Comparison of ENCODE assay signal across 8 mouse cellular contexts in the genomic region with DNA sequence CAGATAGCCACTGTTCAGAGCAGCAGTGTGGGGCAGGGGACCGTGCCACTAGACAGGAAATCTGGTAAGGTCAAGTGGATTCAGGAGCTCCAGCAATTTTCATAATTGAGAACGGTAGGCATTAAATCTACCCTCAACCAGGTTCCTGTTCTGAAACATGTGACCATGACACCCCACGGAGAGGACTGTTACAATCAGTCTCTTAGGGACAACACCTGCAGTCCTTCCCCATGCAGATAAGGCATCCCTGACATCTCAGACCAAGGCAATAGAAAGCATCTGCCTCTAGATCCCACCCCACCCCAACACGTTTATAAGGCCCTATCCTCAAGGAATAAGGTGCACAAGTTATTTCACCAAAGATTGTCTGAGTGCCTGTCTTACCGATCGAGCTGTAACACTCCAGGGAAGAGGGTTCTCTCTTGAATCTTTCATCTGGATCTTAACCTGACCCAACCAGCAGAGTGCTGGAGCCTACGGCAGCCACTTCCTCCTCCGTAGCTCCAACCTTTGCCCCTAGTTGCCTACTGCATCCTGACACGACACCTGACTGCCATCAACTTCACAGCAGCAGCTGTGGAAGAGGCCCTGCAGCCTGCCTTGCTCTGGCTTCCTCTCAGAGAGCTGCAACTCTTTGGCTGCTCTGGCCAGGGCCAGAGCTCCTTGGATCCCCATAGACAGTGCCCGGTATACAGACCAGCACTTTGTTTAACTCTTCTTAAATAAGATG. TPM values are rescaled to one million over a fixed set of nuclear protein-coding genes. Genes with fewer than 3 reads are reported as not detected.
DNase-seq lines count a peak whose midpoint lies in the region; ATAC-seq lines count a peak whose summit lies in the region.

No protein-coding gene starts in this region.

- peak overlapping the region; percentile 65; the same call in 1 of the 2 replicates for H3K27ac ChIP-seq in heart, embryonic 10.5 days
- peak overlapping the region; percentile 77 for H3K27ac ChIP-seq in embryonic facial prominence, embryonic 10.5 days (replicated peaks)
- H3K27ac ChIP-seq in limb, embryonic 11.5 days (replicated peaks; ENCODE audit: low read depth, low read length) = peak overlapping the region; percentile 39
- H3K27ac ChIP-seq in neural tube, embryonic 14.5 days (ENCODE audit: low read depth, low read length) = peak overlapping the region; percentile 83

- H3K4me3 ChIP-seq in heart, embryonic 10.5 days = no peak overlapping the region
- no peak overlapping the region for H3K4me3 ChIP-seq in embryonic facial prominence, embryonic 10.5 days
- no peak overlapping the region for H3K4me3 ChIP-seq in limb, embryonic 11.5 days (ENCODE audit: low read depth, low read length)
- no peak overlapping the region for H3K4me3 ChIP-seq in neural tube, embryonic 14.5 days (ENCODE audit: low read depth, low read length)

- ATAC-seq in limb, embryonic 11.5 days (ENCODE audit: insufficient number of reproducible peaks, low FRiP score, low TSS enrichment, low read depth) = no peak
- ATAC-seq in neural tube, embryonic 14.5 days (ENCODE audit: low read depth) = no peak

- no peak overlapping the region; the same call in 1 of the 2 replicates for H3K9ac ChIP-seq in limb, embryonic 11.5 days (ENCODE audit: low read length)
- H3K9ac ChIP-seq in neural tube, embryonic 14.5 days (replicated peaks; ENCODE audit: low read depth, low read length) = no peak overlapping the region

- peaks cover 22% of the 10 kb centered on the region for H3K4me1 ChIP-seq in heart, embryonic 10.5 days
- H3K4me1 ChIP-seq in embryonic facial prominence, embryonic 10.5 days = peaks cover 31% of the 10 kb centered on the region
- H3K4me1 ChIP-seq in limb, embryonic 11.5 days (ENCODE audit: control insufficient read depth, insufficient read depth, low read length) = peaks cover 15% of the 10 kb centered on the region
- H3K4me1 ChIP-seq in neural tube, embryonic 14.5 days (ENCODE audit: control insufficient read depth, insufficient read depth, low read length) = peaks cover 22% of the 10 kb centered on the region

- H3K36me3 ChIP-seq in heart, embryonic 10.5 days = no peaks in the 10 kb centered on the region
- H3K36me3 ChIP-seq in embryonic facial prominence, embryonic 10.5 days (replicated peaks) = no peaks in the 10 kb centered on the region
- H3K36me3 ChIP-seq in limb, embryonic 11.5 days (ENCODE audit: control insufficient read depth, insufficient read depth, low read length) = no peaks in the 10 kb centered on the region
- H3K36me3 ChIP-seq in neural tube, embryonic 14.5 days (ENCODE audit: control insufficient read depth, insufficient read depth, low read length) = no peaks in the 10 kb centered on the region

- no peak for DNase-seq in heart, embryonic 10.5 days (ENCODE audit: low spot score)
- no peak for DNase-seq in heart, postnatal 10 days
- DNase-seq in embryonic facial prominence, embryonic 10.5 days (ENCODE audit: low spot score) = no peak
- DNase-seq in limb, embryonic 11.5 days (ENCODE audit: low spot score) = no peak
- DNase-seq in adrenal gland, postnatal 14 days = no peak
- DNase-seq in right cerebral cortex, postnatal 25 days = no peak
- DNase-seq in right cerebral cortex, adult 18-20 months = no peak

- H3K9me3 ChIP-seq in heart, embryonic 10.5 days = no peaks in the 10 kb centered on the region
- H3K9me3 ChIP-seq in embryonic facial prominence, embryonic 10.5 days = 0 out of 2 replicates have a peak, but pooled peaks cover 6% of the 10 kb centered on the region
- H3K9me3 ChIP-seq in limb, embryonic 11.5 days (ENCODE audit: control insufficient read depth, low read length) = no peaks in the 10 kb centered on the region
- H3K9me3 ChIP-seq in neural tube, embryonic 14.5 days (ENCODE audit: control insufficient read depth, low read length) = no peaks in the 10 kb centered on the region

- no peaks in the 10 kb centered on the region for H3K27me3 ChIP-seq in heart, embryonic 10.5 days (ENCODE audit: insufficient read depth, poor library complexity, severe bottlenecking)
- no peaks in the 10 kb centered on the region for H3K27me3 ChIP-seq in embryonic facial prominence, embryonic 10.5 days (replicated peaks; ENCODE audit: low read depth, poor library complexity, severe bottlenecking)
- H3K27me3 ChIP-seq in limb, embryonic 11.5 days (ENCODE audit: control insufficient read depth, insufficient read depth, low read length) = no peaks in the 10 kb centered on the region
- no peaks in the 10 kb centered on the region for H3K27me3 ChIP-seq in neural tube, embryonic 14.5 days (ENCODE audit: control insufficient read depth, insufficient read depth, low read length)

- 63% methylated on average over 10 of the region's 10 CpGs for WGBS in heart, embryonic 10.5 days
- WGBS in embryonic facial prominence, embryonic 10.5 days = 73% methylated on average over 10 of the region's 10 CpGs
- WGBS in limb, embryonic 11.5 days = 67% methylated on average over 10 of the region's 10 CpGs
- 73% methylated on average over 10 of the region's 10 CpGs for WGBS in neural tube, embryonic 14.5 days

- no peak overlapping the region for H3K4me2 ChIP-seq in limb, embryonic 11.5 days (ENCODE audit: low read depth, severe bottlenecking)
- H3K4me2 ChIP-seq in neural tube, embryonic 14.5 days (ENCODE audit: low read depth, low read length) = no peak overlapping the region

- intact Hi-C loops in heart, postnatal 10 days (cut with DNase I) = no loop called here

RNA-seq across cellular contexts. Expression of gene Tom1l2, which starts 50.2 kb away (rescaled TPM):
- 19.3 and 28.4 TPM in 2 replicates for polyA plus RNA-seq in heart, embryonic 10.5 days (2016; fragmentation: Nextera tagmentation; extraction: Ambion mirVana)
- 100 to 1,000 TPM in 1 of 2 experiments, 10 to 100 TPM in 1; 97.3 to 100 TPM for total RNA-seq in heart, postnatal 10 days (2021)
- 20.4 and 21.0 TPM in 2 replicates for polyA plus RNA-seq in embryonic facial prominence, embryonic 10.5 days (2016; fragmentation: Nextera tagmentation; extraction: Ambion mirVana)
- polyA plus RNA-seq in limb, embryonic 11.5 days (2014; fragmentation: Nextera tagmentation; extraction: Ambion mirVana) = 10.6 and 12.2 TPM in 2 replicates
- polyA plus RNA-seq in neural tube, embryonic 14.5 days (2014; fragmentation: Nextera tagmentation; extraction: Ambion mirVana) = 47.8 and 50.9 TPM in 2 replicates
- total RNA-seq in adrenal gland, postnatal 14 days (2021) = 55.9 and 65.0 TPM in 2 replicates

RNA-seq across cellular contexts. Expression of gene Drc3, which starts 50.6 kb away (rescaled TPM):
- 1.0 and 2.0 TPM in 2 replicates for polyA plus RNA-seq in heart, embryonic 10.5 days (2016; fragmentation: Nextera tagmentation; extraction: Ambion mirVana)
- 1 to 10 TPM; 1.6 to 2.3 TPM for total RNA-seq in heart, postnatal 10 days (2021)
- polyA plus RNA-seq in embryonic facial prominence, embryonic 10.5 days (2016; fragmentation: Nextera tagmentation; extraction: Ambion mirVana) = 1.2 and 1.6 TPM in 2 replicates
- polyA plus RNA-seq in limb, embryonic 11.5 days (2014; fragmentation: Nextera tagmentation; extraction: Ambion mirVana) = 1.4 and 1.9 TPM in 2 replicates
- 5.2 TPM in 2 replicates for polyA plus RNA-seq in neural tube, embryonic 14.5 days (2014; fragmentation: Nextera tagmentation; extraction: Ambion mirVana)
- total RNA-seq in adrenal gland, postnatal 14 days (2021) = 1.6 TPM in 2 replicates
